Mouse (Mus musculus) embryonic facial prominence, embryonic 13.5 days (tissue): ENCODE measurements around the gene Ift81. TPM values are rescaled to one million over a fixed set of nuclear protein-coding genes. Genes with fewer than 3 reads are reported as not detected.

ENCODE experiments used
- ATAC-seq: fragments of 200-750 bp; cut with Nextera tagmentation; 2 replicates; pipeline ENCODE4 v1.8.0; 2017; ENCODE audit warnings: low read depth; ENCODE audit not compliant: insufficient number of reproducible peaks, insufficient read depth, low FRiP score, low TSS enrichment
- H3K27ac ChIP-seq: fragments of 300-500 bp; sonication (generic); 2 replicates; pipeline ENCODE4 v1.5.1; 2015; ENCODE audit warnings: moderate library complexity, mild to moderate bottlenecking, inconsistent platforms
- H3K27me3 ChIP-seq: fragments of 300-500 bp; sonication (generic); 2 replicates; pipeline ENCODE4 v1.6.1; 2015; ENCODE audit warnings: mild to moderate bottlenecking, inconsistent platforms
- H3K36me3 ChIP-seq: fragments of 300-500 bp; sonication (generic); 2 replicates; pipeline ENCODE4 v1.6.1; 2015; ENCODE audit warnings: mild to moderate bottlenecking, inconsistent platforms
- H3K4me1 ChIP-seq: fragments of 300-500 bp; sonication (generic); 2 replicates; pipeline ENCODE4 v1.6.1; 2015; ENCODE audit warnings: inconsistent platforms
- H3K4me2 ChIP-seq: fragments of 300-500 bp; sonication (generic); 2 replicates; pipeline ENCODE4 v1.6.1; 2015; ENCODE audit warnings: moderate library complexity, mild to moderate bottlenecking, inconsistent platforms
- H3K4me3 ChIP-seq: fragments of 300-500 bp; sonication (generic); 2 replicates; pipeline ENCODE4 v1.5.1; 2015; ENCODE audit warnings: mild to moderate bottlenecking, inconsistent platforms
- H3K9ac ChIP-seq: fragments of 300-500 bp; sonication (generic); 2 replicates; pipeline ENCODE4 v1.6.1; 2015; ENCODE audit warnings: mild to moderate bottlenecking, inconsistent platforms
- H3K9me3 ChIP-seq: fragments of 300-500 bp; sonication (generic); 2 replicates; pipeline ENCODE4 v1.6.1; 2016; ENCODE audit warnings: inconsistent platforms
- WGBS: fragments of 180-500 bp; shearing (Covaris S2); methylation state at CpG from one replicate; pipeline ENCODE4 v1.1.7; 2015; ENCODE audit warnings: mixed read lengths; 5-methylcytosine and 5-hydroxymethylcytosine counted together
- polyA plus RNA-seq: library from polyadenylated mRNA; unstranded; fragments of >200 nt; fragmentation: Nextera tagmentation; extraction: Ambion mirVana; gene quantifications from 2 replicates; pipeline ENCODE4 v1.2.1, GENCODE M21; 2015

Ift81 gene
- polyA plus RNA-seq, 1 experiment from 2014 or later: 49.9 TPM

DNA sequence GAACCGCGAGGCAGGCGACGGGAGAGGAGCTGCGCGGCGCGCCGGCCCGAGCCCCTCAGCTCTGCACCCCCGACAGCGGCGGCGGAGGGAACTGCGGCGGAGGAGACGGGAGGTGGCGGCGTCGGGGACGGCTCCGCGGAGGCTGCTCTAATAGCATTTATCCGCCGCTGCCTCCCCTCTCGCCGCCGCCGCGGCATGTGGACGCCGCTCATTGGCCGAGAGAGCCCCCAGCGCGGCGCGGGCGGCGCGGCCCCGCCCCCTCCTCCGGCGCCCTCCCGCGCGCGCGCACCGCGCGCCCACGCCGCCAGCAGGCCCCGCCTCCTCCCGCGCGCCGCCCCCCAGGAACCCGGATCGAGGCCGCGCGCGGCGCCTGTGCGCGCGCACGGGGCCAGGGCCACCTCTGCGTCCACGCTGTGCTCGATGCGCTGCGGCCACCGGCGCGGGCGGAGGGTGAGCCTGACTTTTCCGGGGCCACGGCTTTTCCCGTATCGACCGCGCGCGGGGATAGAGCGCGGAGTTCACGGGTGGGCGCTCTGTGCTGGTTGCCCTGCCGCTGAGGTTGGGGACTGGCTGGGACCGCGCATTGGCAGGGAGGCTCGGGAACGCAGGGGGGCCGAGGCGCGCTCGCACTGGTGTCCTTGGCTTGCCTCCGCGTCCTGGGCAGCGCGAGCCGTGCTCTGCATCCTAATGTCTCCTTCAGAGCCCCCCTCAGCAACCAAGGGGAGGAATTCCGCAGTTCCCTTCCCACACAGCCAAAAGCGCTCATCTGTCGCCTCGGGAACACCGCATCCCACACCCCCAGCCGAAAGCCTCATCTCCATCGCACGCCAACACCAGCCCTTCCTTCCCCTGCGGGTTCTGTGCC is 112.0 kb downstream of the Ift81 start, which contains the start of gene Atp2a2:
Gene Atp2a2 (minus strand): TSS at position 149 of the 865 bp plus-strand sequence.
- peak; percentile 94 for ATAC-seq
- WGBS: under 1% methylated on average over 98 of the region's 113 CpGs

DNA sequence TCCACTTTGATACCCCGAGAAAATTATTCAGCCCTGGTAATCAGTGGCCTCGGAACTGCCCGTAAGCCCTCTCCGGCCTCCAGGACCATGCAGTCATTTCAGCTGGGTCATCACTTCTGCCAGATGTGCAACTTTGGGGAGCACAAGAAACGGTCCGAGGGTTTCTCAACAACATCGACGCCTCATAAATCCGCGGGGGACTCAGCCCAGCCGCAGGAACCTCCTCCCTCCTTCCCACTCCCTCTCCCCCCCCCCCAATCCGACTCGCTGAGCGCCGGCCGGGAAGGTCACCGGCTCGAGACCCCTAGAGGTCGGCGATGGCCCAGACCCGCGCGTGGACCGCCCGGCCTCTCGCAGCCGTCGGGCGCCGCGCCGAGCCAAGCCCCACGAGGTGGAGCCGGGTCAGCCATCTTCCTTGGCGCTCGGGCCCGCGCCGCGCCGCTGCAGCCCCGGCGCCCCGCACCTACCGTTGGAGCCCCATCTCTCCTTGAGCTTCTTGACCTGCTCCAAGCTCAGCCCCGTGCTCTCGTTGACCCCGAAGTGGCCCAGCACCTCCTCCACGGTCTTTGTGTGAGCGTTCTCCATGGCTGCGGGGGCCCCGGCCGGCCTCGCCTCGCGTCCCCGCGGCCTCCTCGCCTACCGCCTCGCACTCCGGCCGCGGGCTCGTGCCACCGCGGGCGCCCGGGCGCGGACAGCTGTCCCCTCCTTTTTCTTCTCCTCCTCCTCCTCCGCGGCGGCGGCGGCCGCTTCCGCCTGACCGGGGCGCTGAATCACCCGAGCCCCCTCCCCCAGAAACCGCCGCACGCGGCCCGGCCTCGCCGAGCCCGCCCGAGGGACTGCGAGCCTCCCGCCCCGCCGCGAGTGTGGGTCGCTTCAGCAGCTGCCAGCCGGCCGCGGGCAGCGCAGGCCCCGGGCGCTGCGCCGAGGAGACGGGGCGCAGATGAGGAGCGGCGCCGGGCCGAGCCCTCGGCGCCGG is 112.9 kb downstream of the Ift81 start:
- ATAC-seq: peak; percentile 4; the same call in 1 of the 2 replicates
- H3K4me2 ChIP-seq: peak overlapping the region; percentile 72
- H3K9ac ChIP-seq: peak overlapping the region; percentile 97
- H3K9me3 ChIP-seq: no peaks in the 10 kb centered on the region
- WGBS: under 1% methylated on average over 110 of the region's 113 CpGs
- peak overlapping the region; percentile 97 for H3K4me3 ChIP-seq
- peak overlapping the region; percentile 99 for H3K27ac ChIP-seq
- H3K36me3 ChIP-seq: peaks cover 13% of the 10 kb centered on the region
- peaks cover 33% of the 10 kb centered on the region for H3K4me1 ChIP-seq
- H3K27me3 ChIP-seq: no peaks in the 10 kb centered on the region

More for the DNA sequence above, 112.0 kb downstream of the Ift81 start, which contains the start of gene Atp2a2:
- Histone ChIP-seq H3K4me1 (peaks cover 29% of the 10 kb centered on the region), H3K27ac (peak within 1 kb of the TSS; percentile 99), H3K4me3 (peak within 1 kb of the TSS; percentile 97), H3K27me3 (no peaks in the 10 kb centered on the region), H3K9ac (peak within 1 kb of the TSS; percentile 97), H3K9me3 (no peaks in the 10 kb centered on the region), H3K36me3 (peaks cover 6% of the 10 kb centered on the region; the same call in 1 of the 2 replicates), H3K4me2 (peak within 1 kb of the TSS; percentile 72)

DNA sequence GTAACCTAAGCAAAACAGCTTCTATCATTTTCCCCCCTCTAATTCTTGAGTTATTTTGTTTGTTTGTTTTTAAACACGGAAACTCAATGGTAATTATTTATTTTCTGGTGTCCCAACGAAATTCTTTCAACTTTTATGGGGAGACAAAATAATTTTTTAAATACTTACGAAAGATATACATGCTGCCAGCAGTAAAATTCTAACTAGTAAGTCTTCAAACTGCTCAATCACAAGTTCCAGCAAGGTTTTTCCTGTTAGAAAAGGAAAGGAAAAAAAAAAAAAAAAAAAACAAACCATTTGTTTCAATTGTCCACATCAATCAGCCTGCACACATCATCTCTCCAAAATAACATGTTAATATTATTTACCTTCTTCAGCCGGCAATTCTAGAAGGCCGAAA is 113.8 kb downstream of the Ift81 start:
- WGBS: 29% methylated on average over 5 of the region's 5 CpGs

More for the DNA sequence above, 113.8 kb downstream of the Ift81 start:
- H3K4me2 ChIP-seq: peak overlapping the region; percentile 72
- H3K9me3 ChIP-seq: no peaks in the 10 kb centered on the region
- no peaks in the 10 kb centered on the region for H3K27me3 ChIP-seq
- no peak for ATAC-seq
- H3K9ac ChIP-seq: peak overlapping the region; percentile 97
- H3K27ac ChIP-seq: no peak overlapping the region
- H3K36me3 ChIP-seq: peaks cover 21% of the 10 kb centered on the region
- peaks cover 36% of the 10 kb centered on the region for H3K4me1 ChIP-seq
- H3K4me3 ChIP-seq: peak overlapping the region; percentile 97

Other genes starting within 250 kb of the Ift81 start
- 77.6 and 85.1 TPM in 2 replicates for gene Gpn3, start 242.6 kb downstream of the Ift81 start, polyA plus RNA-seq
- 85.9 and 86.9 TPM in 2 replicates for gene Fam216a, start 242.2 kb downstream of the Ift81 start, polyA plus RNA-seq
- gene Arpc3, start 222.6 kb downstream of the Ift81 start, polyA plus RNA-seq: 109 and 128 TPM in 2 replicates
- gene Anapc7, start 192.8 kb downstream of the Ift81 start, polyA plus RNA-seq: 54.5 and 55.6 TPM in 2 replicates
- 26.8 and 28.3 TPM in 2 replicates for gene Atp2a2, start 112.3 kb downstream of the Ift81 start, polyA plus RNA-seq
- 1.8 and 2.0 TPM in 2 replicates for gene P2rx7, start 29.4 kb upstream of the Ift81 start, polyA plus RNA-seq
- gene P2rx4, start 93.0 kb upstream of the Ift81 start, polyA plus RNA-seq: 13.2 and 16.9 TPM in 2 replicates
- gene Camkk2, start 164.9 kb upstream of the Ift81 start, polyA plus RNA-seq: 39.9 and 47.3 TPM in 2 replicates
- 437 and 454 TPM in 2 replicates for gene Anapc5, start 206.8 kb upstream of the Ift81 start, polyA plus RNA-seq
- 38.9 and 43.0 TPM in 2 replicates for gene Rnf34, start 235.5 kb upstream of the Ift81 start, polyA plus RNA-seq